ENCODE assay signal across 20 mouse cellular contexts in genomic region chr10:89491321-89491720, GRCm38 (mm10). TPM values are rescaled to one million over a fixed set of nuclear protein-coding genes. Genes with fewer than 3 reads are reported as not detected.
A peak's percentile ranks its signal among the peaks of the same experiment; 100 is the strongest.
DNase-seq lines count a peak whose midpoint lies in the region; ATAC-seq lines count a peak whose summit lies in the region.
"Had no signal": no experiment of that assay in that cellular context is flagged by ENCODE, and none has a peak within 500 bp of the region (broad histone marks: within the 10 kb centered on the region; RNA-seq: fewer than 3 reads in every experiment).

No protein-coding gene starts in this region.

- no peaks in the 10 kb centered on the region for H3K36me3 ChIP-seq in hindbrain, embryonic 10.5 days
- H3K36me3 ChIP-seq in hindbrain, embryonic 13.5 days: no peaks in the 10 kb centered on the region
- H3K36me3 ChIP-seq: liver, embryonic 13.5 days; lung, embryonic 15.5 days had no signal

- no peak overlapping the region for H3K4me2 ChIP-seq in hindbrain, embryonic 13.5 days
- H3K4me2 ChIP-seq: hindbrain, embryonic 14.5 days; liver, embryonic 13.5 days; lung, embryonic 15.5 days had no signal

- no peaks in the 10 kb centered on the region for H3K9me3 ChIP-seq in hindbrain, embryonic 10.5 days
- H3K9me3 ChIP-seq in hindbrain, embryonic 13.5 days: no peaks in the 10 kb centered on the region
- H3K9me3 ChIP-seq: liver, embryonic 13.5 days; lung, embryonic 15.5 days had no signal

- 11% methylated on average over 3 of the region's 3 CpGs for WGBS in hindbrain, embryonic 10.5 days
- 11% methylated on average over 3 of the region's 3 CpGs for WGBS in hindbrain, embryonic 13.5 days

- H3K4me1 ChIP-seq in hindbrain, embryonic 10.5 days (replicated peaks): peaks cover 21% of the 10 kb centered on the region
- H3K4me1 ChIP-seq in hindbrain, embryonic 13.5 days (replicated peaks): peaks cover 4% of the 10 kb centered on the region; the same call in 1 of the 2 replicates
- H3K4me1 ChIP-seq: lung, embryonic 15.5 days had no signal

- DNase-seq in hindbrain, embryonic 10.5 days (ENCODE audit: low spot score): peak; percentile 59
- peak; percentile 53 for DNase-seq in Muller cell, postnatal 12 days (ENCODE audit: inconsistent ontology term)
- DNase-seq in embryo, embryonic 10.5 days (ENCODE audit: low spot score): peak; percentile 74
- peak; percentile 12 for DNase-seq in forelimb bud, embryonic 11.5 days (ENCODE audit: low read depth, low spot score)
- DNase-seq in adrenal gland, postnatal 25 days: no peak
- no peak for DNase-seq in adrenal gland, postnatal 14 days
- DNase-seq: B cell, adult 2 months; cerebellum, adult 11 months; cerebellum, postnatal 25 days; gastrocnemius, postnatal 36 days; kidney, adult 18-20 months; kidney, postnatal 10 days; liver, embryonic 13.5 days; thymus, adult 18-20 months had no signal

- H3K9ac ChIP-seq in hindbrain, embryonic 13.5 days: no peak overlapping the region
- H3K9ac ChIP-seq: hindbrain, embryonic 14.5 days; liver, embryonic 13.5 days; lung, embryonic 15.5 days had no signal

- peaks cover 90% of the 10 kb centered on the region for H3K27me3 ChIP-seq in hindbrain, embryonic 10.5 days (ENCODE audit: insufficient read depth, poor library complexity, severe bottlenecking)
- peaks cover 34% of the 10 kb centered on the region for H3K27me3 ChIP-seq in hindbrain, embryonic 13.5 days
- H3K27me3 ChIP-seq: liver, embryonic 13.5 days; lung, embryonic 15.5 days; Patski had no signal

- no peak overlapping the region for H3K4me3 ChIP-seq in hindbrain, embryonic 10.5 days
- no peak overlapping the region for H3K4me3 ChIP-seq in hindbrain, embryonic 13.5 days
- H3K4me3 ChIP-seq: liver, embryonic 13.5 days; lung, embryonic 15.5 days had no signal

- ATAC-seq in hindbrain, embryonic 13.5 days (ENCODE audit: low FRiP score): no peak
- ATAC-seq: Patski had no signal

- H3K27ac ChIP-seq in hindbrain, embryonic 10.5 days: no peak overlapping the region
- H3K27ac ChIP-seq in hindbrain, embryonic 13.5 days: no peak overlapping the region
- H3K27ac ChIP-seq: hindbrain, embryonic 14.5 days; liver, embryonic 13.5 days; lung, embryonic 15.5 days; macrophage had no signal

RNA-seq across cellular contexts. Expression of gene Nr1h4, which starts 42.1 kb away (rescaled TPM):
- polyA plus RNA-seq in hindbrain, embryonic 10.5 days (2016; fragmentation: Nextera tagmentation; extraction: Ambion mirVana): not detected in 2 replicates
- not detected in 2 replicates for polyA plus RNA-seq in hindbrain, embryonic 13.5 days (2015; fragmentation: Nextera tagmentation; extraction: Ambion mirVana)
- total RNA-seq in adrenal gland, postnatal 25 days (2021): 31.0 and 38.1 TPM in 2 replicates
- total RNA-seq in adrenal gland, postnatal 14 days (2021): 14.1 and 21.5 TPM in 2 replicates
- total RNA-seq: gastrocnemius, postnatal 36 days had no signal
- polyA plus RNA-seq: limb, embryonic 11.5 days; macrophage had no signal

RNA-seq across cellular contexts. Expression of gene Gas2l3, which starts 47.6 kb away (rescaled TPM):
- 9.7 and 15.7 TPM in 2 replicates for polyA plus RNA-seq in hindbrain, embryonic 10.5 days (2016; fragmentation: Nextera tagmentation; extraction: Ambion mirVana)
- 7.1 and 7.8 TPM in 2 replicates for polyA plus RNA-seq in hindbrain, embryonic 13.5 days (2015; fragmentation: Nextera tagmentation; extraction: Ambion mirVana)
- 4.5 and 8.0 TPM in 2 replicates for total RNA-seq in adrenal gland, postnatal 25 days (2021)
- total RNA-seq in adrenal gland, postnatal 14 days (2021): 8.5 and 9.2 TPM in 2 replicates

Comparison
In these comparisons a context has a peak if more than half of its experiments do, and no peak if none do; other contexts are left out.
1. DNase-seq: peak in hindbrain, embryonic 10.5 days (single experiment), Muller cell, postnatal 12 days (single experiment), embryo, embryonic 10.5 days (single experiment) and forelimb bud, embryonic 11.5 days (single experiment); none in adrenal gland, postnatal 25 days (single experiment) and adrenal gland, postnatal 14 days (single experiment).